Mouse (Mus musculus) kidney, adult 2 months (tissue): ENCODE measurements at regions not wholly inside any gene's neighbourhood (a gene's known extent, or its start where the extent isn't known, plus 50 kb on each side); places are given as distances from the start of the nearest gene placed in this dataset.
A peak's percentile ranks its signal among the peaks of the same experiment; 100 is the strongest.
"Not testable (repeated sequence)": the region's sequence is repeated elsewhere in the genome, so short reads cannot be mapped to it uniquely, and the experiment has no call there.

Experiments
- DNase-seq: peaks from one replicate; pipeline ENCODE4 v3.0.0; 2021
- H3K27ac ChIP-seq: fragments of 200-500 bp; 2 replicates; pipeline ENCODE4 v1.5.1; 2012; ENCODE audit warnings: low read depth, low read length, control low read depth, inconsistent platforms; ENCODE audit not compliant: insufficient read depth
- H3K27me3 ChIP-seq: fragments of 200-500 bp; replicated peaks from 2 replicates; pipeline ENCODE4 v1.6.1; 2012; ENCODE audit warnings: mild to moderate bottlenecking, moderate library complexity, low read length, inconsistent platforms; ENCODE audit not compliant: control insufficient read depth, insufficient read depth
- H3K36me3 ChIP-seq: fragments of 200-500 bp; 2 replicates; pipeline ENCODE4 v1.6.1; 2012; ENCODE audit warnings: mild to moderate bottlenecking, moderate library complexity, low read length, inconsistent platforms; ENCODE audit not compliant: control insufficient read depth, insufficient read depth
- H3K4me1 ChIP-seq: fragments of 200-500 bp; 2 replicates; pipeline ENCODE4 v1.6.1; 2011; ENCODE audit warnings: low read length; ENCODE audit not compliant: control insufficient read depth, insufficient read depth
- H3K4me3 ChIP-seq: fragments of 200-500 bp; 2 replicates; pipeline ENCODE4 v1.5.1; 2011; ENCODE audit warnings: mild to moderate bottlenecking, low read depth, low read length, control low read depth; ENCODE audit not compliant: insufficient read depth
- CTCF ChIP-seq: fragments of 200-500 bp; conservative IDR thresholded peaks from 2 replicates; pipeline ENCODE4 v1.5.1; 2011; ENCODE audit warnings: low read depth, mild to moderate bottlenecking, control low read depth, low read length, moderate library complexity, mixed read lengths; ENCODE audit not compliant: insufficient read depth, insufficient read length
- POLR2A ChIP-seq: fragments of 200-500 bp; IDR thresholded peaks from one replicate; pipeline ENCODE4 v1.6.1; 2011; ENCODE audit warnings: low read depth, low read length, control low read depth
- WGBS: fragments of 180-500 bp; shearing (Covaris S2); methylation state at CpG from one replicate; pipeline ENCODE4 v1.1.7; 2018; 5-methylcytosine and 5-hydroxymethylcytosine counted together

GRCm38 (mm10) chr6:95058017-95058416, 59.0 kb upstream of the Kbtbd8 start:
- H3K36me3 ChIP-seq = no peaks in the 10 kb centered on the region
- no peak overlapping the region for H3K27ac ChIP-seq
- no peaks in the 10 kb centered on the region for H3K27me3 ChIP-seq
- H3K4me1 ChIP-seq = peaks cover 4% of the 10 kb centered on the region; the same call in 1 of the 2 replicates
- H3K4me3 ChIP-seq = no peak overlapping the region
- WGBS = 41% methylated on average over 4 of the region's 4 CpGs
- peak; percentile 51 for DNase-seq
- TF ChIP-seq CTCF (peak; percentile 34), POLR2A (no peak)

DNA sequence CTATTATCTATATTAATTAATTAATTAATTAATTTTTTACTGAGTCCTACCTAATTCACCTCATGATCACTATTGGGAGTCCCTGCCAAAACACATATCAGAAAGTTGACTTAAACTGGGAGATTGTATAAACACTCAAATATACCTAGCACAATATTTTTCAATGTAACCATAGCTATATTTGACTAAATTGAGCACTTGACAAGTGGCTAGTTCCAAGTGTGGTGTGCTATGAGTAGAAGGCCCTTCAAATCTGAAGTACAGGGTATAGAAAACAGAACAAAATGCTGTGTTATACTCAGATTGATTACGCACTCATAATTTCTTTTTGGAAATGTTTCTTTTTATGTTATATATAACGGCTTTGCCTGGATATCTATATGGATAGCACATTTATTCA, 60.8 kb upstream of the Kbtbd8 start:
- peaks cover 4% of the 10 kb centered on the region; the same call in 1 of the 2 replicates for H3K4me1 ChIP-seq
- H3K27me3 ChIP-seq = no peaks in the 10 kb centered on the region
- no peaks in the 10 kb centered on the region for H3K36me3 ChIP-seq
- no peak for DNase-seq
- H3K4me3 ChIP-seq = no peak overlapping the region
- no peak overlapping the region for H3K27ac ChIP-seq
- WGBS = 98% methylated on average over 2 of the region's 2 CpGs
- TF ChIP-seq POLR2A = no peak
- no peak for TF ChIP-seq CTCF

DNA sequence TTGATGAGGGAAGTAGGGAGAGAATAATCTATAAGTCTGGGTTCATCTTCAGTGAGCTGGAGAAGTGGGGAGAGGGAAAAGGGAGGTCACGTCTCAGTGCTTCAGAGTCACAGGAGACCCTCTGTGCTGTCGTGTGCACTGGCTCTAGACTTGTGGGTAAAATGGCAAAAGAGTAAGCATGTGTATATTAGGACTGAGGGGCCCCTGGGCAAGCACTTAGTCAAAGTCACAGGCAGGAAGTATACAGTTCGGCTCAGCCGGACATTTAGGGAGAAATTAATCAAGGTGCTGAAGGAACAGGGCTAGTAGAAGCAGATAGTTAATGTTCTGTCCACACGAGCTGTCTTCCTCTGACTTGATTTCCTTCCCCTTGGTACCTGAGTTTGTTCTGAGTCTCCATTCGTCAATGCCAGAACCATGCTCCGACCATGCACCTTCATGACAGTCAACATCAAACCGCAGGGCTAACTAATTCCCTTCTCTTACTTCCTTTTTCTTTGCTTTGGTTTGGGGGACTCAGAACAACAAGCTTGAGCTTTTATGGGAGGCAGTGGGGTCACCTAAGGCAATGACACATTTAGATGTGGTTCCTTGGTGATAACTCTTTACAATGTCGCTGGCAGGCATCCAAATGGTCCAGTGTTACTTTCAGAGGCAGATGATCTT, 63.2 kb upstream of the Kbtbd8 start:
- Histone ChIP-seq H3K27me3 (no peaks in the 10 kb centered on the region), H3K4me3 (no peak overlapping the region), H3K27ac (no peak overlapping the region), H3K4me1 (peaks cover 4% of the 10 kb centered on the region; the same call in 1 of the 2 replicates), H3K36me3 (no peaks in the 10 kb centered on the region)
- DNase-seq = no peak
- WGBS = 38% methylated on average over 9 of the region's 9 CpGs
- TF ChIP-seq CTCF = no peak
- TF ChIP-seq POLR2A = no peak

DNA sequence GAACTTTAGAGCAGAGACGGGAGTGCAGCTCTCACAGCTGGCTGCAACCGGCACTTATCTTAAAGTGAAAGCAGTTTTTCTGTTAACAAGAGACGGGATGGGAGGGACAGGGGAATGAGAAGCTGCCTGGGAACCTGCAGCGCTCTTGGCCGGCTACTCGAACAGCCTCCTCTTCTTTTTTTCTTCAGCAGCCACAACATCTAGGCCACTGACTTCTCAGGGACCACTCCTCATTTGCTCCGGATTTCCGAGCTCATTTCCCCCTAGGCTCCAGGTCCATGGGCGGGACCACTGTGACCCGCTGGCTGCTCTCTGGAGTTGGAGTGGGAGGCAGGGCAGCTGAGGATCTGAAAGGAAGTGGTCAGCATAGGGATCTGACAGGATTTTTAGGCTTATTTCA, 75.7 kb upstream of the Kbtbd8 start:
- 0 out of 2 replicates have a peak overlapping the region, but pooled peaks have one; percentile 25 for H3K4me3 ChIP-seq
- H3K36me3 ChIP-seq, H3K27me3 ChIP-seq, H3K27ac ChIP-seq, H3K4me1 ChIP-seq, DNase-seq: not testable (repeated sequence)
- 12% methylated on average over 7 of the region's 10 CpGs for WGBS

- TF ChIP-seq CTCF (no peak), POLR2A (no peak)
- H3K36me3 ChIP-seq = no peaks in the 10 kb centered on the region
- H3K4me1 ChIP-seq = no peaks in the 10 kb centered on the region
- H3K4me3 ChIP-seq = no peak overlapping the region
- no peak overlapping the region for H3K27ac ChIP-seq
- H3K27me3 ChIP-seq = no peaks in the 10 kb centered on the region
- DNase-seq = no peak
- 24% methylated on average over 4 of the region's 4 CpGs for WGBS
Measured at GRCm38 (mm10) chr6:95024239-95024638, 92.8 kb upstream of the Kbtbd8 start.

DNA sequence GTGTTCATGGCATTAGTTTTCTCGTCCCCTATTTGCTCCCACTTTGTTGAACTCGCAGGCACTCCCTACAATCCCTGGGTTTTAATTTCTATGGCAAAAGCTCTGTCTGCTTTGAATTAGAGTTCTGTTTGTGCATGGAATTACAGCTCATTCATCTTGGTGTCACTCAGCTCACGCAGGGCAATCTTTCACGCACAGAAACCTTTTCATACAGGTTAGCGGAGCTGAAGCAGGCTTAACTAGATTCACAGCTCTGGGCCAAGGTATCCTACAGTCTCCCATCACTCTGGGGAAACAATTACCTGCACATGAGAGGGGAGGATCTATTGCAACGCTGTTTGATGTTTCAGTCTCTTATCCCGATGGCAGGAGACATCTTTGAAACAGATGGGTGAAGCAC, 95.3 kb upstream of the Kbtbd8 start:
- DNase-seq = no peak
- Histone ChIP-seq H3K4me3 (no peak overlapping the region), H3K4me1 (no peaks in the 10 kb centered on the region), H3K27ac (no peak overlapping the region), H3K36me3 (no peaks in the 10 kb centered on the region), H3K27me3 (no peaks in the 10 kb centered on the region)
- no peak for TF ChIP-seq CTCF
- no peak for TF ChIP-seq POLR2A
- WGBS = 38% methylated on average over 7 of the region's 7 CpGs

DNA sequence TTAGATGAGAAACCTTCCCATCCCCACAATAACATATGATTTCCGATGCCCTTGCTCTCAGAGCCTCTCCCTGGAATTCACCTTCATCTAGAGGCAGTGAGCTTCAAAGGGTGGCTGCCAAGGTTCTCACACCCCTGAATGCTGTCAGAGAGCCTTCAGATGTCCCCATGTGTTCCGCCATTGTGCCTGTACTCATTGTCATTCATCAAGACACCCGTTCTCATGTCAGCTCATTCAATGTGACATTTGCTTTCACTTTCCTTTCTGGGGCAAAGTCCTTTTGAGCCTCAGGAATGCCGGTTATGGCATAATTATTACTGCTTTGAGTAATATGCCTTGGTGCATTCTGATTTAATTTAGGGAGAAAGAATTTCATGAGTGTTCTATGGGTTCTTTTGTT, 99.1 kb upstream of the Kbtbd8 start:
- Histone ChIP-seq H3K4me1 (no peaks in the 10 kb centered on the region), H3K27me3 (no peaks in the 10 kb centered on the region), H3K36me3 (no peaks in the 10 kb centered on the region), H3K4me3 (no peak overlapping the region), H3K27ac (no peak overlapping the region)
- DNase-seq = no peak
- TF ChIP-seq CTCF (no peak), POLR2A (no peak)
- 40% methylated on average over 4 of the region's 4 CpGs for WGBS
